Mouse (Mus musculus) megakaryocyte, embryonic 14.5 days (primary cell): ENCODE measurements at regions not wholly inside any gene's neighbourhood (a gene's known extent, or its start where the extent isn't known, plus 50 kb on each side); places are given as distances from the start of the nearest gene placed in this dataset.

ENCODE experiments used
- FLI1 ChIP-seq: IDR thresholded peaks from 2 replicates; pipeline ENCODE4 v1.6.1; 2012; ENCODE audit warnings: low read length, inconsistent platforms, mixed read lengths
- GATA1 ChIP-seq: IDR thresholded peaks from 3 replicates; pipeline ENCODE4 v1.6.1; 2012; ENCODE audit warnings: mixed read lengths, low read length, inconsistent platforms, borderline replicate concordance

DNA sequence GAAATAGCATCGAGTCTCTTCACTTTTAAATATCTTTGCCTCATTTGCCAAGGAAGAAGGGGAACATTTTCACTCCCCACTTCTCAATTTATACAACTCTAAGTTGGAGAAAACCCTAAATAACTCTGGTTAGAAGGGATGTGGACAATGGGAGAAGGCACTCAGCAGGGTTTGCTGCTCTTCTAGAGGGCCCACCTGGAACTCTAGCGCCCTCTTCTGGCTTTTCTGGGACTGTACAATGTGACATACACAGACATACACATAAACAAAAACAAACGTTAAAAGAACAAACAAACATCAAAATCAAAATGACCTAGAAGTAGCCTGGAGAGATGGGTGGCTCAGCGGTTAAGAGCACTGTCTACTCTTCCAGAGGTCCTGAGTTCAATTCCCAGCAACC lies 103.0 kb downstream of the Tpra1 start:
- no peak for TF ChIP-seq GATA1
- TF ChIP-seq FLI1, result no peak
